Mouse (Mus musculus): ENCODE measurements at regions not wholly inside any gene's neighbourhood (a gene's known extent, or its start where the extent isn't known, plus 50 kb on each side); places are given as distances from the start of the nearest gene placed in this dataset.

GRCm38 (mm10) chr5:39871723-39872085 lies 116.4 kb upstream of the Hs3st1 start:
- in situ Hi-C loops (cut with MboI; ENCODE audit: low pct_ligation_motif_present, low pct_unique_long_range_greater_than_20kb, low sequenced_read_pairs) = no loop called here
- dilution Hi-C loops (cut with MboI; ENCODE audit: extremely low pct_ligation_motif_present, extremely low pct_unique_long_range_greater_than_20kb, low sequenced_read_pairs) = no loop called here
- Histone ChIP-seq H3K4me3 (replicated peaks in 1 of 3; ENCODE audit: low read depth in 2 of 3, low read length in 2 of 3, poor library complexity in 1 of 3) (no peak overlapping the region), H3K9me3 (replicated peaks; ENCODE audit: low read length) (no peaks in the 10 kb centered on the region), H3K4me2 (ENCODE audit: insufficient read depth, low read depth, poor library complexity, severe bottlenecking) (no peak overlapping the region), H3K79me2 (replicated peaks; ENCODE audit: control insufficient read depth, extremely low read depth, insufficient read depth, poor library complexity, severe bottlenecking) (no peaks in the 10 kb centered on the region), H3K27me3 (replicated peaks) (no peaks in the 10 kb centered on the region), H3K4me1 (ENCODE audit: control insufficient read depth in 1 of 2, insufficient read depth in 2 of 2) (no peaks in the 10 kb centered on the region), H3K27ac (ENCODE audit: insufficient read depth, low read depth) (no peak overlapping the region), H3K9ac (ENCODE audit: insufficient read depth, low read depth) (no peak overlapping the region), H3K36me3 (replicated peaks in 1 of 2; ENCODE audit: control insufficient read depth in 1 of 2, insufficient read depth in 1 of 2, low read length in 1 of 2) (no peaks in the 10 kb centered on the region)
- TF ChIP-seq GABPA (IDR thresholded peaks at IDR 0.05; ENCODE audit: insufficient replicate concordance, low read depth, low read length) (no peak), CTCF (conservative IDR thresholded peaks at IDR 0.05 in 1 of 2, IDR thresholded peaks at IDR 0.05 in 1 of 2; ENCODE audit: low read depth in 2 of 2, low read length in 2 of 2) (no peak), MYC (IDR thresholded peaks at IDR 0.05; ENCODE audit: low read depth, low read length) (no peak), POLR2AphosphoS2 (IDR thresholded peaks at IDR 0.05; ENCODE audit: low read depth, low read length) (no peak), ZNF384 (IDR thresholded peaks at IDR 0.05; ENCODE audit: low read depth, low read length) (no peak)
- no peak for DNase-seq (ENCODE audit: extremely low read depth)

DNA sequence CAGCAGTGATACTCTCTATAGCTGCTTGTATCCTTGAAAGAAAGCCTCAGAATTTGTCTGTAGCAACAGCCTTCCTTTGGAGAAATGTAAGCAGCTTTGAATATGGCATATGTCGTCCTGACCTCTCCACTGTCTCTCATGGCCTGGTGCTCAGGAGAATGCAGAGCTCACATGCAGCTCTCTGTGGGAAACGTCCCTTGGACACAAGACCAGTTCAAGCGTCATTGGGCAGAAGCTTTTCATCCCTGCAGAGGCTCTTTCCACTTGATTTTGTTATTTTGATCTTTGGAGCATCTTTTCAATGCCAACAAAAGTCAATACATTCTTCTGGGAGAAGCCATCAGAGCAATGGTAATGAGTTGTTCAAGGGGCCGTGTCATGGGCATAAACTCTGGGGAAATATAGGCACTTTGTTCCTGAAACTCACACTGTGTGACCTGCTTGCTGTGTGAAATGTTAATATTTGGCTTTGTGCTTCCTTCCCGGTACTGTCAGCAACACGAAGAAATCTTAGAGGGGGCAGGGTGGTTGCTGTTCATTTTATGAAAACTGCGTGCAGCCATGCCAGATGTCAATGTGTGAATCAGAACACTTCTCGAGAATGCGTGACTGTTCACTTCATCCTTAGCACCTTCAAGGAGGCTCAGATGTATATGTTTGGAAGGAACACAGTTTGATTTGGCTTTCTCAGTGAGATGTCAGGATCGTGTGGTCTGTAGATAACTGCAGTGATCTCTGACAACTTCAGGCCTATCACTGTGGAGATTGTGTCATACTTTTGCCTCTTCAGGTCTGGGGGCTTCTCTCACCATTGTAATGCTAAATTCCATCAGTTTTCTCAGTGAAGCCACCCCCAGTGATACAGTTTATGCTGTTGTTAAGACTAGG lies 115.8 kb upstream of the Hs3st1 start:
- Histone ChIP-seq H3K4me3 (replicated peaks in 1 of 3; ENCODE audit: low read depth in 2 of 3, low read length in 2 of 3, poor library complexity in 1 of 3) (no peak overlapping the region), H3K4me1 (ENCODE audit: control insufficient read depth in 1 of 2, insufficient read depth in 2 of 2) (no peaks in the 10 kb centered on the region)

DNA sequence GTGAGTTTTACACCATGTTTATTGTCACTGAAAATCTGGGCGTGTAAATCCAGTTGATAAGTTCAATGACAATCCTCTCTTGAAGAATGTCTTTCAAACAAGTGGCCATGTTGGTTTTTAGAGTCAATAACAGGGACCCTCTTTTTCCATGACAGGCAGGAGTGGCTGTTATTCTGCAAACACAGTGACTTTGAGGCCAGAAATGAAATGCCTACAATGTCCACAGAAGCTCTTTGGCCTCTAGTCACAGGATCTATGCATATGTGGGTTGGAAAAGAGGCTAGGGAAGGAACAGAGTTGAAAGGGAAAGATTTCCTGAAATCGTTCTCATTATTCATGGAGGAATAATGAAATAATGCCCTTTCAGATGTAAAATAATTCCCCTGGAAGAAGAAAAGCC lies 101.9 kb upstream of the Hs3st1 start:
- no peak overlapping the region for H3K4me2 ChIP-seq (ENCODE audit: insufficient read depth, low read depth, poor library complexity, severe bottlenecking)
- H3K9me3 ChIP-seq (replicated peaks; ENCODE audit: low read length) = no peaks in the 10 kb centered on the region
- H3K27ac ChIP-seq (ENCODE audit: insufficient read depth, low read depth) = no peak overlapping the region
- in situ Hi-C loops (cut with MboI; ENCODE audit: low pct_ligation_motif_present, low pct_unique_long_range_greater_than_20kb, low sequenced_read_pairs) = no loop called here
- H3K27me3 ChIP-seq (replicated peaks) = no peaks in the 10 kb centered on the region
- no peaks in the 10 kb centered on the region for H3K4me1 ChIP-seq (ENCODE audit: control insufficient read depth in 1 of 2, insufficient read depth in 2 of 2)
- no peaks in the 10 kb centered on the region for H3K79me2 ChIP-seq (replicated peaks; ENCODE audit: control insufficient read depth, extremely low read depth, insufficient read depth, poor library complexity, severe bottlenecking)
- no peaks in the 10 kb centered on the region for H3K36me3 ChIP-seq (replicated peaks in 1 of 2; ENCODE audit: control insufficient read depth in 1 of 2, insufficient read depth in 1 of 2, low read length in 1 of 2)
- H3K9ac ChIP-seq (ENCODE audit: insufficient read depth, low read depth) = no peak overlapping the region
- DNase-seq (ENCODE audit: extremely low read depth) = no peak
- no peak for TF ChIP-seq ETS1 (conservative IDR thresholded peaks at IDR 0.05; ENCODE audit: low read depth, low read length)
- TF ChIP-seq MAFK (IDR thresholded peaks at IDR 0.05; ENCODE audit: insufficient replicate concordance, low read length) = no peak
- no peak for TF ChIP-seq POLR2AphosphoS2 (IDR thresholded peaks at IDR 0.05; ENCODE audit: low read depth, low read length)
- no peak for TF ChIP-seq JUND (conservative IDR thresholded peaks at IDR 0.05; ENCODE audit: low read depth, low read length)
- no peak for TF ChIP-seq ELF1 (IDR thresholded peaks at IDR 0.05; ENCODE audit: low read depth, low read length)
- no peak for TF ChIP-seq ZMIZ1 (IDR thresholded peaks at IDR 0.05; ENCODE audit: low read depth, low read length)
- TF ChIP-seq TCF12 (IDR thresholded peaks at IDR 0.05; ENCODE audit: low read depth, low read length) = no peak
- no peak for TF ChIP-seq MEF2A (IDR thresholded peaks at IDR 0.05; ENCODE audit: borderline replicate concordance, low read depth, low read length)
- TF ChIP-seq CHD2 (IDR thresholded peaks at IDR 0.05; ENCODE audit: low read length) = no peak
- no peak for TF ChIP-seq BHLHE40 (IDR thresholded peaks at IDR 0.05; ENCODE audit: low read depth, low read length)
- H3K4me3 ChIP-seq (replicated peaks in 1 of 3; ENCODE audit: low read depth in 2 of 3, low read length in 2 of 3, poor library complexity in 1 of 3) = no peak overlapping the region
- dilution Hi-C loops (cut with MboI; ENCODE audit: extremely low pct_ligation_motif_present, extremely low pct_unique_long_range_greater_than_20kb, low sequenced_read_pairs) = no loop called here

More for the DNA sequence above, 115.8 kb upstream of the Hs3st1 start:
- Histone ChIP-seq H3K4me2 (ENCODE audit: insufficient read depth, low read depth, poor library complexity, severe bottlenecking) (no peak overlapping the region), H3K27me3 (replicated peaks) (no peaks in the 10 kb centered on the region), H3K9me3 (replicated peaks; ENCODE audit: low read length) (no peaks in the 10 kb centered on the region), H3K9ac (ENCODE audit: insufficient read depth, low read depth) (no peak overlapping the region), H3K79me2 (replicated peaks; ENCODE audit: control insufficient read depth, extremely low read depth, insufficient read depth, poor library complexity, severe bottlenecking) (no peaks in the 10 kb centered on the region), H3K27ac (ENCODE audit: insufficient read depth, low read depth) (no peak overlapping the region), H3K36me3 (replicated peaks in 1 of 2; ENCODE audit: control insufficient read depth in 1 of 2, insufficient read depth in 1 of 2, low read length in 1 of 2) (no peaks in the 10 kb centered on the region)
- in situ Hi-C loops (cut with MboI; ENCODE audit: low pct_ligation_motif_present, low pct_unique_long_range_greater_than_20kb, low sequenced_read_pairs) (no loop called here), dilution Hi-C loops (cut with MboI; ENCODE audit: extremely low pct_ligation_motif_present, extremely low pct_unique_long_range_greater_than_20kb, low sequenced_read_pairs) (no loop called here)
- TF ChIP-seq RAD21 (IDR thresholded peaks at IDR 0.05; ENCODE audit: low read depth, low read length) (no peak), MAFK (IDR thresholded peaks at IDR 0.05; ENCODE audit: insufficient replicate concordance, low read length) (no peak), TCF12 (IDR thresholded peaks at IDR 0.05; ENCODE audit: low read depth, low read length) (no peak), HCFC1 (IDR thresholded peaks at IDR 0.05; ENCODE audit: low read depth, low read length) (no peak), MYC (IDR thresholded peaks at IDR 0.05; ENCODE audit: low read depth, low read length) (no peak), MEF2A (IDR thresholded peaks at IDR 0.05; ENCODE audit: borderline replicate concordance, low read depth, low read length) (no peak), MAZ (IDR thresholded peaks at IDR 0.05; ENCODE audit: low read depth, low read length) (no peak), POLR2A (IDR thresholded peaks at IDR 0.05; ENCODE audit: low read depth, low read length) (no peak), USF2 (conservative IDR thresholded peaks at IDR 0.05; ENCODE audit: low read depth, low read length) (no peak), ZMIZ1 (IDR thresholded peaks at IDR 0.05; ENCODE audit: low read depth, low read length) (no peak), USF1 (IDR thresholded peaks at IDR 0.05; ENCODE audit: low read depth, low read length) (no peak), MAX (IDR thresholded peaks at IDR 0.05; ENCODE audit: low read length) (no peak), POLR2AphosphoS2 (IDR thresholded peaks at IDR 0.05; ENCODE audit: low read depth, low read length) (no peak), KAT2A (IDR thresholded peaks at IDR 0.05; ENCODE audit: insufficient replicate concordance, low read length) (no peak), NELFE (IDR thresholded peaks at IDR 0.05; ENCODE audit: low read depth, low read length) (no peak)
- DNase-seq (ENCODE audit: extremely low read depth) = no peak
